Mouse (Mus musculus): ENCODE results near the gene Hps5.

Hps5 gene

GRCm38 (mm10) chr7:46738561-46739460, 57.1 kb downstream of the Hps5 start:
- no peak for DNase-seq (ENCODE audit: low spot score in 2 of 2)

- no peak for DNase-seq (ENCODE audit: low spot score in 2 of 2)
Measured at GRCm38 (mm10) chr7:46734983-46735382, 60.9 kb downstream of the Hps5 start.

DNA sequence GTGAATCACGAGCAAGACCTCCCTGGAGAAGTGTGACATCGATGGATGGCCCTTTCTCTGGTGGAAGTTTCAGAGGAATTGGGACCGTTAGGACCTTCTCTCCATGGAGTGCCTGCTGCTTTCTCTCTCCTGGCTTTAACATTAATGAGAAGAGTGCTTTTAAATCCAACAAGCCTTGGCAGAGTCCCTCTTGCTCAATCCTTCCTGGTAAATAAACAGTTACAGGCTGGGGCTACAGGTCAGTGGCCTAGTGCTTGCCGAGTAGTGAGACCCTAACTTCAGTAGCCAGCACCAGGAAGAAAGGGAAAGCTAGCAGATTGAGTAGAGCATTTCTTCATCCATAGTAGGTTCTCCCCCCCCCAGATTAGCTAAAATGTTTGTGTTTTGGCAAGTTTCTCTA, 63.4 kb downstream of the Hps5 start, which contains the start of gene Saa4:
Saa4 (minus strand) TSS at position 146 of the 400 bp plus-strand sequence.
- DNase-seq (ENCODE audit: low spot score in 2 of 2) = no peak

DNA sequence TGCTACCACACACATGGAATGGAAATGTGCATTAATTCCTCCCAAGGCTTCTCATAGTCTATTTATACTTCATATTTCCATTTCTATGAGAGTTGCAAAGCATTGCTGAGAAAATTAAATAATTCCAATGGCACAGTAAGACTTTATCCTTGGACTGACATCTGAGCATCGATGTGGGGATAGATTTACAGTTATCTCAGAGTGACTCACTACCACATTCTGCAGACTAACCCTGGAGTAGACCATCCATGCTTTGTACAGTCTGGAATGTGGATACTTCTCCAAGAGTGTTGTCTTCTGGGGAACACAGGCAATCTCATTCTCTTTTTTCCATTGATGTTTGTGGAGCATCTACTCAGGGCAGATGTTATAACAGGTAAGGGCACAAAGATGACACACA, 68.3 kb downstream of the Hps5 start:
- no peak for DNase-seq (ENCODE audit: low spot score in 2 of 2)

DNA sequence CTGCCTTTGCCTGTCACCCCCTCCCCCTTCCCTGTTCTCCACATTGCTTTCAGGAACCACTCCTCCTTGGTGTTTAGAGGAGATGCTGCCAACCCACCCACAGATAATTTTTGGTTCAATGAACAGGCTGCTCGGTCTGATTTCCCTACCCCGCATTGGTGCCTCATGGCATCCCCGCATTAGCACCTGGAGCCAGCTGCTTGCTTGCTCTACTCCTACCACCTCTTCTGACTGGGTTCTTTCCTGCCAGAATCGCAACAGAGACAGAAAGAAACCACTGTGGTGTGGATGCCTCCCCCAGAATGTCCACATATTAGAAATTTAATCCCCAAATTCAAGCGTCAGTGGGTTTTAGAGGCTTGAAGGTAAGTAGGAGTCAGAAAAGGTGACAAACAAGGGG, 71.5 kb downstream of the Hps5 start:
- DNase-seq (ENCODE audit: low spot score in 2 of 2) = peak in 1 of 2 experiments; percentile 20

DNA sequence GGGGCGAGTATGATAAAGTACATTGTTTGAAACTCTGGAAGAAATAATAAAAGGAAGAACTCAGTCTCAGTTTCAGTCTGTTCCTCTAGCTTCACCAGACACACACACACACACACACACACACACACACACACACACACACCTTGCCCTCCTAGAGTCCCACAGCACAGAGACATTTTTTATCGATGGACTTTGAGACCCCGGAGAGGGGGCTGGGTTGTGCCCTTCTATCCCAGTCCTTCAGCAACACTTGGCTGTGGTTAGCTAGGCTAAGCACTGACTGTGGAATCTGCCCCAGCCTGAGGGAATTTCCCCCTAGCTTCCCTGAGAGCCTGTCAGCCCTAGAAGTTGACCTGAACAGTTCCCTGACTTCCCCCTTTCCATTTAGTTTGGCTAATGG, 72.0 kb downstream of the Hps5 start:
- no peak for DNase-seq (ENCODE audit: low spot score in 2 of 2)

GRCm38 (mm10) chr7:46723354-46723753, 72.5 kb downstream of the Hps5 start:
- DNase-seq (ENCODE audit: low spot score in 2 of 2) = no peak

DNA sequence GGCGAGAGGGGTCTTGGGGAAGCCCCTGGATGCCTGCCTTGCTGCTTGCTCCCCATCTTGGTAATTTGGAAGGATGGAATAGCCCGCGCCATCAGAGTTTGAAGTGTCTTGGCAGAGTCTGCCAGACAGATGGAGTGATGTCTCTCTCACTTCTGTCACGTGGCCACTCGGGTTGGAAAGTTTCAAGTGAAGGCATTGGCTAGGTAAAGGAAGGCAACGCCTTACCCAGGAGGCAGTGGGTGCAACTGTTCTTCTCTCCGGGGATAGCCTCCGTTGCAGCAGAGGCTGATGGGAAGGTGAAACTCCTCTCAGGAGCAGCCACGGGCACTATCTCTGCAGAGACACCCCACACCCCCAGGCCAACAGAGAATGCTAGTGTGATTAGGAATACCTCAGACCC, 75.4 kb downstream of the Hps5 start:
- DNase-seq (ENCODE audit: low spot score in 2 of 2) = no peak

GRCm38 (mm10) chr7:46719526-46719925, 76.3 kb downstream of the Hps5 start:
- DNase-seq (ENCODE audit: low spot score in 2 of 2) = no peak

GRCm38 (mm10) chr7:46718591-46719270, 77.1 kb downstream of the Hps5 start:
- no peak for DNase-seq (ENCODE audit: low spot score in 2 of 2)

DNA sequence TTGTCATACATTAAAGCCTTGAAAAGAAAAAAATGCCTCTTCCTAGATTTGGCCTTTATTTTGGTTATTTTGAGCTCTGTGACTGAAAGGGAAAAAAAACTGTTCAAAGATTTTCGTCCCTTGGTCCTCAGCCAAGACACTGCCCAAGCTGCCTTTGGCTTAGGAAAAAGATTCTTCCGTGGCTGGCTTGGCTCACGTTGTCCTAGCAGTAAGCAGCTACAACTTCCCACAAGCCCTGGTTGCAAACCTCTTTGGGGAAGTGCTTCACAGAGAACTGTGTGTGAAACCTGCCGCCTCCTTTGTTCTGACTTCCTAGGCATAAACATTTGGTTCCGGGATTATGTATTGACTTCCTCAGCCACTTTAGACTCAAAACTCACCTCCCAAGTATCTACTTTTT, 79.0 kb downstream of the Hps5 start:
- DNase-seq (ENCODE audit: low spot score in 2 of 2) = no peak

- DNase-seq (ENCODE audit: low spot score in 2 of 2) = no peak
Measured at GRCm38 (mm10) chr7:46715600-46715999, 80.3 kb downstream of the Hps5 start, which contains the start of gene Saa3. Gene Saa3, minus strand, starts transcription at chr7:46715700.

DNA sequence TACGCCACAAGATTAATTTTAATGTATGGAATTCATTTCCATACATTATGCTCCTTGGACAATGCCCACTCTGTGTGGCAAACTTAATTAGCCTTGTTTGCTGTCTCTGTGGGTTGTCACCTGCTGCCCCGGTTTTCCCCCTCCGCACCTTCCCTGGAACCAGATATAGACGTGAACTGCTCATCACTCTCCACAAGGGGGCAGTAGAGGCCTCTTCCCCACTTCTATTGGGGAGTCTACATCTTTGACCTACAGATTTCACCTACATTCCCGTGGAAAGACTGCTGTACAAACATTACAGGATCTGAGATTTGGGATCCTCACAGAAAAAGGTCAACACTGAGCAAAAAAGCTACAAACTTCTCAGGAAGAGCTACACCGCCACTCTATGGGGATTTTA, 81.3 kb downstream of the Hps5 start:
- peak in 1 of 2 experiments; percentile 21 for DNase-seq (ENCODE audit: low spot score in 2 of 2)

- no peak for DNase-seq (ENCODE audit: low spot score in 2 of 2)
Measured at GRCm38 (mm10) chr7:46712250-46712649, 83.6 kb downstream of the Hps5 start.

All from right cerebral cortex, postnatal 36 days (tissue).